Mouse (Mus musculus): ENCODE data around the gene Sfn. TPM values are rescaled to one million over a fixed set of nuclear protein-coding genes. Genes with fewer than 3 reads are reported as not detected.

Gene Sfn
- polyA plus RNA-seq, 1 experiment from 2014 or later: 3.5 TPM

DNA sequence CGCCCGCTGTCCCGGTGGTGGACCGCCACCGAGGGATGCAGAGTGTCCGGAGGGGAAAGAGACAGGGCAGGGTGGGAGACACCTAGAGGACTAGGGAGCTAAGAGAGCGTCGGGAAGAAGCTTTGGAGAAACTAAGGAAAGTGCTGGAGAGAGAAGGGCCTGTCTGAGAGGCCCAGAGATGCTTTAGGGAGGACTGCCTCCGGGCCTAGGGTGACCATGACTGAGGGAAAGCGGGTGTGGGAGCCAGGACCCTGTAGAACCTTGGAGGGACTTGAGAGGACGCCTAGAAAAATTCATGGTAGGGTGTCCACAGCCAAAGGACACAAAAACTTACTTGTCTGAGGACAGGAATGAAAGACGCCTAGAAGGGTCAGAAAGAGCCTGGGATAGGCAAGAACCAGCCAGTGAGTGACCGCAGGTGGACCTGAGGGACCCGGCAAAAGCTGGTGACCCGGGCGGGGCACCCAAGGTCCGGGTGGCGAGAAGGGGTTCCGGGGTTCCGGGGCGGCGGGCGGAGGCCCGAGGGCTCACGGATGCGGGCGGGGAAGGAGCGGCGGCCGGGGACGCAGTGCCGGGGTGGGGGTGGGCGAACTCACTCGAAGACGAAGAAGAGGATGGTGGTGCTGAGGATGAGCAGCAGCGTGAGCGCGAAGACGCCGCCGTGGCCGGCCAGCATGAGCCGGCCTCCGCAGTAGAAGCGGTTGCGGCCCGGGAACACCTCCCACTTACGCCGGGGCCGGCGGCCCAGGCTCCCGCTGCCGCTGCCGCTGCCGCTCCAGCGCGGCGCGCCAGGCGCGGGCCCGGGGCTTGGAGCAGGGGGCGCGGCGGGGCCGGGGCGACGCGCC lies 30.7 kb upstream of the Sfn start:
- Histone ChIP-seq H3K27ac (ENCODE audit: low read depth, low read length) (peak overlapping the region; percentile 55), H3K9ac (ENCODE audit: low read depth, low read length) (peak overlapping the region; percentile 91), H3K36me3 (ENCODE audit: control insufficient read depth, insufficient read depth, low read length) (no peaks in the 10 kb centered on the region), H3K9me3 (ENCODE audit: control insufficient read depth, low read length) (no peaks in the 10 kb centered on the region), H3K27me3 (replicated peaks; ENCODE audit: control insufficient read depth, insufficient read depth, low read length) (no peaks in the 10 kb centered on the region), H3K4me2 (peak overlapping the region; percentile 98), H3K4me1 (replicated peaks; ENCODE audit: control insufficient read depth, insufficient read depth, low read length) (peaks cover 17% of the 10 kb centered on the region), H3K4me3 (ENCODE audit: low read depth, low read length) (peak overlapping the region; percentile 80)
- 4% methylated on average over 52 of the region's 69 CpGs for WGBS
- ATAC-seq (replicated peaks; ENCODE audit: low FRiP score) (peak; percentile 67), DNase-seq (ENCODE audit: low spot score) (peak; percentile 58)

- WGBS: 60% methylated on average over 9 of the region's 9 CpGs
- no peak for DNase-seq (ENCODE audit: low spot score)
These were observed 29.9 kb upstream of the Sfn start for GRCm38 (mm10) chr4:133631769-133632411.

DNA sequence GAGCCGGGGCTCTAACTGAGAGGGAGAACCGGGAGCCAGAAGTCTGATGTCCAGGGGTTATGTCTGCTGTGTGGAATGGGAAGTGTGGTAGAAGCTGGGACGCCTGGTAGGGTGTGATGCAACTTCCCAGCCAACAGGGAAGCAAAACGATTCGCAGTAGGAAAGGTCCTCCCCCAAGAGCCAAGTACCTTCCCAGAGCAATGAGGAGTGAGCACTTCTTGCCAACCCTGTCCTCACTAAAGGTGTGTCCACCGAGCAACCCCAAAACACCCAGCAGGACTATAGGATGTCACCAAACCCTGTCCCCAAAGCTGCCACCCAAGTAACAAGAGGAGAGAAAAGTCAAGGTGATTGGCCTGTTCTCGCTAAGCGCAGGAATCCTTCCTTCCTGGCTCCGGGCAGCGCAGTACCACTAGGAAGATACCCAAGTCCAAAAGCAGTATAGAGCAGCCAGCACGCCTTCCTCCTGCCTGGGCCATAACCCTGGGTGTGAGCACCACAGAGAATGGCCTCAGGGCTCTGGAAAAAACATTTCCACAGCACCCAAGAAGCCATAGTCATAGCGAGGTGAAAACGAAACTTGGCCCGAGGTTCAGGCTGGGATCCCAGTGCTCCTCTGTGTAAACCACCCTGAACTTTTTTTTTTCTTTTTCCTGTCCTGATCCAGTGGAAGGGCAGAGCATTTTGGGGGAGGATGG lies 29.3 kb upstream of the Sfn start:
- Histone ChIP-seq H3K4me3 (ENCODE audit: low read depth, low read length) (no peak overlapping the region), H3K36me3 (ENCODE audit: control insufficient read depth, insufficient read depth, low read length) (peaks cover 4% of the 10 kb centered on the region; the same call in 1 of the 2 replicates), H3K27me3 (replicated peaks; ENCODE audit: control insufficient read depth, insufficient read depth, low read length) (no peaks in the 10 kb centered on the region), H3K27ac (ENCODE audit: low read depth, low read length) (no peak overlapping the region; the same call in 1 of the 2 replicates), H3K4me2 (peak overlapping the region; percentile 98), H3K9me3 (ENCODE audit: control insufficient read depth, low read length) (no peaks in the 10 kb centered on the region), H3K4me1 (replicated peaks; ENCODE audit: control insufficient read depth, insufficient read depth, low read length) (peaks cover 17% of the 10 kb centered on the region), H3K9ac (ENCODE audit: low read depth, low read length) (no peak overlapping the region)
- ATAC-seq (replicated peaks; ENCODE audit: low FRiP score) (no peak), DNase-seq (ENCODE audit: low spot score) (no peak)
- WGBS: 70% methylated on average over 14 of the region's 14 CpGs

More at GRCm38 (mm10) chr4:133631769-133632411, 29.9 kb upstream of the Sfn start:
- H3K4me3 ChIP-seq (ENCODE audit: low read depth, low read length): peak overlapping the region; percentile 80
- peaks cover 1% of the 10 kb centered on the region; the same call in 1 of the 2 replicates for H3K36me3 ChIP-seq (ENCODE audit: control insufficient read depth, insufficient read depth, low read length)
- H3K9me3 ChIP-seq (ENCODE audit: control insufficient read depth, low read length): no peaks in the 10 kb centered on the region
- no peak overlapping the region for H3K27ac ChIP-seq (ENCODE audit: low read depth, low read length)
- peak overlapping the region; percentile 98 for H3K4me2 ChIP-seq
- peak overlapping the region; percentile 91 for H3K9ac ChIP-seq (ENCODE audit: low read depth, low read length)
- peaks cover 17% of the 10 kb centered on the region for H3K4me1 ChIP-seq (replicated peaks; ENCODE audit: control insufficient read depth, insufficient read depth, low read length)
- H3K27me3 ChIP-seq (replicated peaks; ENCODE audit: control insufficient read depth, insufficient read depth, low read length): no peaks in the 10 kb centered on the region
- ATAC-seq (replicated peaks; ENCODE audit: low FRiP score): no peak

DNA sequence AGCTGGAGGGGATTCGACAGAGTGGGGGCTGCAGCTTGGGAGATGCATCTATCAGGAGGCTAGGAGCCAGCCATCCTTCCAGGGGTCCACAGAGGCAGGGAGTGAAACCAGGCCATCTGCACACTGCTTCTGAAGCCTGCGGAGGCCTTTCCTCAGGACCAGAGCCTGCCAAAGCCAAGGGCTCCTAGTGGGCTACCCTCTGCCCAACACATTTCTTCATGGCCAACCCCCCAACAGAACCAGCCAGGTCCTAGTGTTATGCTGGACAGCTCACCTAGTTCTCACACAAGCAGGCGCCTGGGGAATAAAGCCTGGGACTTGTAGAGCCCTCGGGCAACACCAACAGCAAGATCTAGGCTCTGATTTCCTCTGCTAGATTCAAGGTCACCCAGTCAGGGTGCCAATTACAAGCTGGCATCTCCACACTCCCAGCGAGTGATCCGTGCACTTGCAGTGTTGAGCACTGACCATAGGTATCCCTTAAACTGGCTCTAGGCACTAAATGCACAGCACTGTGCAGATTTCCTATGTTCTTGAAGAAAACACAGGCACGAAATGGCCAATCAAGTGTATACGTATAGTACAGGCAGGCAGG lies 28.5 kb upstream of the Sfn start:
- Histone ChIP-seq H3K4me1 (replicated peaks; ENCODE audit: control insufficient read depth, insufficient read depth, low read length) (peaks cover 24% of the 10 kb centered on the region), H3K4me2 (no peak overlapping the region), H3K27ac (ENCODE audit: low read depth, low read length) (no peak overlapping the region; the same call in 1 of the 2 replicates), H3K4me3 (ENCODE audit: low read depth, low read length) (no peak overlapping the region), H3K27me3 (replicated peaks; ENCODE audit: control insufficient read depth, insufficient read depth, low read length) (no peaks in the 10 kb centered on the region), H3K9me3 (ENCODE audit: control insufficient read depth, low read length) (no peaks in the 10 kb centered on the region), H3K36me3 (ENCODE audit: control insufficient read depth, insufficient read depth, low read length) (peaks cover 4% of the 10 kb centered on the region; the same call in 1 of the 2 replicates), H3K9ac (ENCODE audit: low read depth, low read length) (no peak overlapping the region)
- DNase-seq (ENCODE audit: low spot score): no peak
- WGBS: 89% methylated on average over 8 of the region's 8 CpGs
- no peak for ATAC-seq (replicated peaks; ENCODE audit: low FRiP score)

- H3K36me3 ChIP-seq (ENCODE audit: control insufficient read depth, insufficient read depth, low read length): peaks cover 4% of the 10 kb centered on the region; the same call in 1 of the 2 replicates
- DNase-seq (ENCODE audit: low spot score) (no peak), ATAC-seq (replicated peaks; ENCODE audit: low FRiP score) (no peak)
- H3K4me2 ChIP-seq: no peak overlapping the region
- H3K27ac ChIP-seq (ENCODE audit: low read depth, low read length): no peak overlapping the region
- no peaks in the 10 kb centered on the region for H3K9me3 ChIP-seq (ENCODE audit: control insufficient read depth, low read length)
- no peaks in the 10 kb centered on the region for H3K27me3 ChIP-seq (replicated peaks; ENCODE audit: control insufficient read depth, insufficient read depth, low read length)
- no peak overlapping the region for H3K4me3 ChIP-seq (ENCODE audit: low read depth, low read length)
- WGBS: 75% methylated on average over 7 of the region's 7 CpGs
- no peak overlapping the region for H3K9ac ChIP-seq (ENCODE audit: low read depth, low read length)
- peaks cover 34% of the 10 kb centered on the region for H3K4me1 ChIP-seq (replicated peaks; ENCODE audit: control insufficient read depth, insufficient read depth, low read length)
These were observed 27.2 kb upstream of the Sfn start for GRCm38 (mm10) chr4:133629191-133629590.

GRCm38 (mm10) chr4:133628517-133628916 lies 26.5 kb upstream of the Sfn start:
- Histone ChIP-seq H3K9ac (ENCODE audit: low read depth, low read length) (no peak overlapping the region), H3K4me2 (no peak overlapping the region), H3K9me3 (ENCODE audit: control insufficient read depth, low read length) (no peaks in the 10 kb centered on the region), H3K27ac (ENCODE audit: low read depth, low read length) (no peak overlapping the region), H3K4me3 (ENCODE audit: low read depth, low read length) (no peak overlapping the region), H3K36me3 (ENCODE audit: control insufficient read depth, insufficient read depth, low read length) (peaks cover 4% of the 10 kb centered on the region; the same call in 1 of the 2 replicates), H3K27me3 (replicated peaks; ENCODE audit: control insufficient read depth, insufficient read depth, low read length) (no peaks in the 10 kb centered on the region), H3K4me1 (replicated peaks; ENCODE audit: control insufficient read depth, insufficient read depth, low read length) (peaks cover 30% of the 10 kb centered on the region)
- ATAC-seq (replicated peaks; ENCODE audit: low FRiP score) (no peak), DNase-seq (ENCODE audit: low spot score) (no peak)
- 72% methylated on average over 2 of the region's 2 CpGs for WGBS

DNA sequence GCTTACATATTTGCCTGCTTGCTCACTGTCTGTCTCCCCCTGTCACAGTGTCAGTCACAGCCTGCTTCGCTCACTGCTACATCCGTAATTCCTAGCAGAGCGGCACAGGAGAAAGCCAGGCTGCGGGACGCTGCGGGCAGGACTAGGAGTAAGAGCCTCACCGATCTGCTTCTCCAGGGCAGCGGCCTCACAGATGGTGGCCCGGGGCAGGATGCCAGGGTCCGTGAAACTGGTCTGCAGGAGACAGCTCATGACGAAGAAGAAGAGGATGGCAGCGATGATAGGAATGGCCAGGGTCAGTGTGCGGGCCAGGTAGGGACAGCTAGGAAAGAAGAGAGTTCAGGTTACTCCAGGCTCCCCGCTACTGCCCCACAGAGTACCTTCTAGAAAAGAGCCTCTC lies 25.1 kb upstream of the Sfn start:
- no peaks in the 10 kb centered on the region for H3K27me3 ChIP-seq (replicated peaks; ENCODE audit: control insufficient read depth, insufficient read depth, low read length)

GRCm38 (mm10) chr4:133626621-133627020 lies 24.7 kb upstream of the Sfn start:
- Histone ChIP-seq H3K36me3 (ENCODE audit: control insufficient read depth, insufficient read depth, low read length) (peaks cover 4% of the 10 kb centered on the region; the same call in 1 of the 2 replicates), H3K4me3 (ENCODE audit: low read depth, low read length) (no peak overlapping the region), H3K4me2 (no peak overlapping the region), H3K27me3 (replicated peaks; ENCODE audit: control insufficient read depth, insufficient read depth, low read length) (no peaks in the 10 kb centered on the region), H3K9ac (ENCODE audit: low read depth, low read length) (no peak overlapping the region), H3K9me3 (ENCODE audit: control insufficient read depth, low read length) (no peaks in the 10 kb centered on the region), H3K27ac (ENCODE audit: low read depth, low read length) (no peak overlapping the region; the same call in 1 of the 2 replicates), H3K4me1 (replicated peaks; ENCODE audit: control insufficient read depth, insufficient read depth, low read length) (peaks cover 22% of the 10 kb centered on the region)
- no peak for ATAC-seq (replicated peaks; ENCODE audit: low FRiP score)
- 85% methylated on average over 9 of the region's 9 CpGs for WGBS
- DNase-seq (ENCODE audit: low spot score): no peak

More for the DNA sequence above, 25.1 kb upstream of the Sfn start:
- ATAC-seq (replicated peaks; ENCODE audit: low FRiP score) (no peak), DNase-seq (ENCODE audit: low spot score) (no peak)
- Histone ChIP-seq H3K4me3 (ENCODE audit: low read depth, low read length) (no peak overlapping the region), H3K4me1 (replicated peaks; ENCODE audit: control insufficient read depth, insufficient read depth, low read length) (peaks cover 26% of the 10 kb centered on the region), H3K4me2 (no peak overlapping the region), H3K9ac (ENCODE audit: low read depth, low read length) (no peak overlapping the region), H3K27ac (ENCODE audit: low read depth, low read length) (no peak overlapping the region), H3K9me3 (ENCODE audit: control insufficient read depth, low read length) (no peaks in the 10 kb centered on the region), H3K36me3 (ENCODE audit: control insufficient read depth, insufficient read depth, low read length) (peaks cover 4% of the 10 kb centered on the region; the same call in 1 of the 2 replicates)
- 91% methylated on average over 14 of the region's 14 CpGs for WGBS
